Mouse (Mus musculus) liver, embryonic 11.5 days (tissue): ENCODE data around the gene D930048N14Rik. TPM values are rescaled to one million over a fixed set of nuclear protein-coding genes. Genes with fewer than 3 reads are reported as not detected.
A peak's percentile ranks its signal among the peaks of the same experiment; 100 is the strongest.
"Not testable (repeated sequence)": the region's sequence is repeated elsewhere in the genome, so short reads cannot be mapped to it uniquely, and the experiment has no call there.

Experiments
- ATAC-seq: fragments of 200-750 bp; cut with Nextera tagmentation; replicated peaks from 2 replicates; pipeline ENCODE4 v1.8.0; 2017; ENCODE audit warnings: moderate number of reproducible peaks, mild to moderate bottlenecking, moderate TSS enrichment, moderate library complexity; ENCODE audit not compliant: low FRiP score
- DNase-seq: peaks from one replicate; pipeline ENCODE4 v3.0.0-alpha.2; 2017; ENCODE audit warnings: low spot score
- H3K27ac ChIP-seq: fragments of 300-500 bp; sonication (generic); 2 replicates; pipeline ENCODE4 v1.5.1; 2014; ENCODE audit warnings: mild to moderate bottlenecking, low read depth, low read length, control low read depth
- H3K27me3 ChIP-seq: fragments of 300-500 bp; sonication (generic); replicated peaks from 2 replicates; pipeline ENCODE4 v1.6.1; 2014; ENCODE audit warnings: low read length, mixed read lengths; ENCODE audit not compliant: control insufficient read depth, insufficient read depth
- H3K36me3 ChIP-seq: fragments of 300-500 bp; sonication (generic); 2 replicates; pipeline ENCODE4 v1.6.1; 2014; ENCODE audit warnings: mild to moderate bottlenecking, low read length, moderate library complexity, mixed read lengths; ENCODE audit not compliant: control insufficient read depth, insufficient read depth
- H3K4me1 ChIP-seq: fragments of 300-500 bp; sonication (generic); replicated peaks from 2 replicates; pipeline ENCODE4 v1.6.1; 2014; ENCODE audit warnings: low read length, mixed read lengths; ENCODE audit not compliant: control insufficient read depth, insufficient read depth
- H3K4me2 ChIP-seq: fragments of 300-500 bp; sonication (generic); 2 replicates; pipeline ENCODE4 v1.6.1; 2014; ENCODE audit warnings: mild to moderate bottlenecking, control low read depth, moderate library complexity
- H3K4me3 ChIP-seq: fragments of 300-500 bp; sonication (generic); 2 replicates; pipeline ENCODE4 v1.5.1; 2014; ENCODE audit warnings: low read depth, low read length, control low read depth
- H3K9ac ChIP-seq: fragments of 300-500 bp; sonication (generic); 2 replicates; pipeline ENCODE4 v1.6.1; 2014; ENCODE audit warnings: low read depth, low read length, control low read depth
- H3K9me3 ChIP-seq: fragments of 300-500 bp; sonication (generic); 2 replicates; pipeline ENCODE4 v1.6.1; 2016; ENCODE audit warnings: low read length, inconsistent platforms, mixed read lengths; ENCODE audit not compliant: control insufficient read depth
- WGBS: fragments of 180-500 bp; shearing (Covaris S2); extraction: QIAGEN DNeasy Blood & Tissue Kit; methylation state at CpG from one replicate; pipeline ENCODE4 v1.1.7; 2014; 5-methylcytosine and 5-hydroxymethylcytosine counted together
- polyA plus RNA-seq: library from polyadenylated mRNA; unstranded; fragments of >200 nt; fragmentation: Nextera tagmentation; extraction: Ambion mirVana; gene quantifications from 2 replicates; pipeline ENCODE4 v1.2.1, GENCODE M21; 2014

D930048N14Rik gene
- polyA plus RNA-seq, 1 experiment from 2014 or later = 1.5 TPM

GRCm38 (mm10) chr11:51681976-51682374 is 31.2 kb downstream of the D930048N14Rik start:
- no peaks in the 10 kb centered on the region for H3K36me3 ChIP-seq
- H3K4me1 ChIP-seq = 0 out of 2 replicates have a peak, but pooled peaks cover 2% of the 10 kb centered on the region
- no peak overlapping the region for H3K9ac ChIP-seq
- DNase-seq = peak; percentile 43
- ATAC-seq = no peak
- WGBS = 43% methylated on average over 8 of the region's 8 CpGs
- H3K27ac ChIP-seq = no peak overlapping the region
- no peaks in the 10 kb centered on the region for H3K9me3 ChIP-seq
- H3K4me2 ChIP-seq = peak overlapping the region; percentile 10; the same call in 1 of the 2 replicates
- no peak overlapping the region for H3K4me3 ChIP-seq
- H3K27me3 ChIP-seq = no peaks in the 10 kb centered on the region

GRCm38 (mm10) chr11:51688330-51689328 is 37.9 kb downstream of the D930048N14Rik start, which contains the start of gene 0610009B22Rik:
Gene 0610009B22Rik (minus strand): TSS chr11:51688874.
- peak; percentile 99 for ATAC-seq
- Histone ChIP-seq H3K27me3 (no peaks in the 10 kb centered on the region), H3K36me3 (no peaks in the 10 kb centered on the region; the same call in 1 of the 2 replicates), H3K9ac (peak within 1 kb of the TSS; percentile 77), H3K4me3 (peak within 1 kb of the TSS; percentile 71), H3K4me2 (peak within 1 kb of the TSS; percentile 87), H3K4me1 (peaks cover 7% of the 10 kb centered on the region), H3K9me3 (no peaks in the 10 kb centered on the region), H3K27ac (peak within 1 kb of the TSS; percentile 96)
- DNase-seq = peak; percentile 99
- WGBS = under 1% methylated on average over 60 of the region's 60 CpGs

GRCm38 (mm10) chr11:51689343-51689742 is 38.6 kb downstream of the D930048N14Rik start:
- no peaks in the 10 kb centered on the region for H3K9me3 ChIP-seq
- H3K36me3 ChIP-seq = no peaks in the 10 kb centered on the region; the same call in 1 of the 2 replicates
- H3K4me1 ChIP-seq = peaks cover 7% of the 10 kb centered on the region
- H3K9ac ChIP-seq = peak overlapping the region; percentile 77
- H3K27me3 ChIP-seq = no peaks in the 10 kb centered on the region
- peak overlapping the region; percentile 96; the same call in 1 of the 2 replicates for H3K27ac ChIP-seq
- H3K4me3 ChIP-seq = peak overlapping the region; percentile 71
- ATAC-seq (no peak), DNase-seq (no peak)
- WGBS = 19% methylated on average over 6 of the region's 6 CpGs
- H3K4me2 ChIP-seq = peak overlapping the region; percentile 87

- H3K36me3 ChIP-seq, H3K4me2 ChIP-seq, H3K9me3 ChIP-seq, H3K4me3 ChIP-seq, ATAC-seq, H3K9ac ChIP-seq, H3K27ac ChIP-seq, H3K4me1 ChIP-seq, DNase-seq, H3K27me3 ChIP-seq: not testable (repeated sequence)
- 96% methylated on average over 1 of the region's 3 CpGs for whole genome bisulfite sequencing
These were observed 39.8 kb downstream of the D930048N14Rik start for GRCm38 (mm10) chr11:51690597-51690996.

GRCm38 (mm10) chr11:51694984-51695383 is 44.2 kb downstream of the D930048N14Rik start:
- ATAC-seq = no peak
- H3K36me3 ChIP-seq = peaks cover 18% of the 10 kb centered on the region
- no peak overlapping the region for H3K4me3 ChIP-seq
- no peak overlapping the region for H3K4me2 ChIP-seq
- H3K27ac ChIP-seq = no peak overlapping the region
- WGBS = 90% methylated on average over 3 of the region's 3 CpGs
- no peaks in the 10 kb centered on the region for H3K27me3 ChIP-seq
- no peaks in the 10 kb centered on the region for H3K9me3 ChIP-seq
- no peak for DNase-seq
- H3K9ac ChIP-seq = no peak overlapping the region
- H3K4me1 ChIP-seq = no peaks in the 10 kb centered on the region

GRCm38 (mm10) chr11:51702831-51703230 is 52.1 kb downstream of the D930048N14Rik start:
- Histone ChIP-seq H3K4me3 (no peak overlapping the region), H3K27ac (no peak overlapping the region), H3K9ac (no peak overlapping the region), H3K4me2 (no peak overlapping the region), H3K4me1 (no peaks in the 10 kb centered on the region), H3K27me3 (no peaks in the 10 kb centered on the region), H3K9me3 (no peaks in the 10 kb centered on the region), H3K36me3 (peaks cover 31% of the 10 kb centered on the region)
- DNase-seq = no peak
- 83% methylated on average over 3 of the region's 3 CpGs for WGBS
- no peak for ATAC-seq

- H3K4me2 ChIP-seq = no peak overlapping the region
- ATAC-seq = no peak
- no peaks in the 10 kb centered on the region for H3K27me3 ChIP-seq
- no peaks in the 10 kb centered on the region for H3K4me1 ChIP-seq
- DNase-seq = peak; percentile 37
- H3K4me3 ChIP-seq = no peak overlapping the region
- H3K9ac ChIP-seq = no peak overlapping the region
- 71% methylated on average over 10 of the region's 10 CpGs for WGBS
- peaks cover 28% of the 10 kb centered on the region for H3K36me3 ChIP-seq
- H3K27ac ChIP-seq = no peak overlapping the region
- H3K9me3 ChIP-seq = no peaks in the 10 kb centered on the region
These were observed 52.7 kb downstream of the D930048N14Rik start for GRCm38 (mm10) chr11:51703379-51703998.

GRCm38 (mm10) chr11:51706451-51706850 is 55.7 kb downstream of the D930048N14Rik start:
- Histone ChIP-seq H3K27me3 (no peaks in the 10 kb centered on the region), H3K4me3 (no peak overlapping the region), H3K36me3 (peaks cover 21% of the 10 kb centered on the region), H3K4me2 (no peak overlapping the region), H3K9me3 (no peaks in the 10 kb centered on the region), H3K27ac (no peak overlapping the region), H3K9ac (no peak overlapping the region), H3K4me1 (no peaks in the 10 kb centered on the region)
- no peak for ATAC-seq
- 93% methylated on average over 10 of the region's 10 CpGs for WGBS
- no peak for DNase-seq
